Mouse (Mus musculus) embryonic fibroblast, embryonic 13.5 days (primary cell): ENCODE data around the gene Gm20431.

Experiments used
- CTCF ChIP-seq: IDR thresholded peaks from 2 replicates; pipeline ENCODE4 v1.5.1; 2011; ENCODE audit warnings: mild to moderate bottlenecking, control low read depth, low read length, moderate library complexity, borderline replicate concordance; ENCODE audit not compliant: insufficient read depth
- POLR2A ChIP-seq: IDR thresholded peaks from 2 replicates; pipeline ENCODE4 v1.6.1; 2011; ENCODE audit warnings: low read depth, mild to moderate bottlenecking, control low read depth, low read length, moderate library complexity

DNA sequence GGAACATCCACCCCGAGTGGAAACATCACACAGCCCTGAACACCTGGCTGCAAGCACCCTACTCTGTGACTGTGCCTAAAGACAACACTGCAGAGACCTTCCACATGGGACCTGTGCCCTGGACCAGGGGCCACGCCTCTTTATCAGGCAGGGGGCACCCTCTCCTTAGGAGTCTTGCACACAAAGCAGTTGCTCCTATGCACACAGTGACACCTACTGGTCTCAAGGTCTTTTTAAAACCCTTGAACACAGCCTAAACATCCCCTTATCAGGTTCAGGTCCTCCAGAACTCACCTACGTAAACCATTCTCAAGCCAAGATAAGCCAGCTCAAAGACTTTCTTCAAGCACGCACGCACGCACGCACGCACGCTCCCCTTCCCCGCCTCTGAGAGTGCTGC lies 50.0 kb downstream of the Gm20431 start:
- TF ChIP-seq POLR2A (no peak), CTCF (no peak; the same call in 1 of the 2 replicates)
